Mouse (Mus musculus) gonadal fat pad, adult 2 months (tissue): ENCODE data around the gene Cldn1. TPM values are rescaled to one million over a fixed set of nuclear protein-coding genes. Genes with fewer than 3 reads are reported as not detected.

Experiments
- polyA plus RNA-seq: library from polyadenylated mRNA; depleted of rRNA; stranded (reverse); fragments of >200 nt; gene quantifications from 2 replicates; pipeline ENCODE4 v1.2.3, GENCODE M21; 2012; rRNA removed

Gene Cldn1
- polyA plus RNA-seq, 1 experiment: 23.0 TPM

Other genes starting within 250 kb of the Cldn1 start
- gene Cldn16, start 91.3 kb upstream of the Cldn1 start, polyA plus RNA-seq: 0.43 and 0.79 TPM in 2 replicates
- gene Tmem207, start 154.9 kb upstream of the Cldn1 start, polyA plus RNA-seq: not detected in 2 replicates
- 3.1 and 3.7 TPM in 2 replicates for gene Il1rap, start 209.9 kb upstream of the Cldn1 start, polyA plus RNA-seq